Mouse (Mus musculus): ENCODE results near the gene Nipbl.

The Nipbl gene

GRCm38 (mm10) chr15:8416500-8417138, 27.6 kb downstream of the Nipbl start:
- no peak for DNase-seq

GRCm38 (mm10) chr15:8413356-8413755, 30.9 kb downstream of the Nipbl start:
- no peak for DNase-seq

DNA sequence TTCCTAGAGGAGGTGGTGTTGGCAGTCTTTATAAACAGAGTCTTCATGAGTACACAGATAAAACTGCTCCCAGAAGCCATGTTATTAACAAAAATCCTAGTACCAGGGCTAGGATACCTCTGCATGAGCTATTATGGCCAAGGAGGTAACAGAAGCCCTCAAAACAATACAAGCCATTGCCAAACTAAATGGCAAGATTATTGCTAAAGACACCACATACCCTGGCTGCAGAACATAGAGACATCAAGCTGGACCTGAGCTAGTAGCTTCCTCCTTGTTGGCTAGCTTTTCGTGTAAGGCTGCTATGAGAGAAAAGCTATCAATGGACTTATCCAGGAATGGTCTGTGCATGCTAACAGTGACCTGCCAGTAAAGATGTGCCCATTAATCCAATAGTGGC, 32.4 kb downstream of the Nipbl start:
- no peak for DNase-seq

- no peak for DNase-seq
These were observed 33.0 kb downstream of the Nipbl start for GRCm38 (mm10) chr15:8411168-8411837.

DNA sequence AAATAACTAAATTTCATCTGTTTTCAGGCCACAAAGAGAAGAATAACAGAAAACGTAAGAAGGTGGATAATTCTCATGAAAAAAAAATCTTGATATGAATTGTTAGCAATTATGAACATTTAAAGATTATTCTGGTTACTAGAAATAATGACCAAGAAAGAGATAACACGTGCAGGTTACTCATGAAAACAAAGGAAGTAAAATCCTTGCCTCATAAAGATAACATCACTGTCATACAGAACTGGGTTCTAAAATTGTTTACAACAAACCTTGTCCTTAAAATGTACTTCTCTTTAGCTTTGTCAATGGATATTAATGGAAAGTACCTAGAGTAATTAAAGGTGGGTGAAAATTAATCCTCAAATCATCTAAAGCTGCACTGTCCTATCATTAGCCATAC, 37.2 kb downstream of the Nipbl start:
- DNase-seq, result no peak

DNA sequence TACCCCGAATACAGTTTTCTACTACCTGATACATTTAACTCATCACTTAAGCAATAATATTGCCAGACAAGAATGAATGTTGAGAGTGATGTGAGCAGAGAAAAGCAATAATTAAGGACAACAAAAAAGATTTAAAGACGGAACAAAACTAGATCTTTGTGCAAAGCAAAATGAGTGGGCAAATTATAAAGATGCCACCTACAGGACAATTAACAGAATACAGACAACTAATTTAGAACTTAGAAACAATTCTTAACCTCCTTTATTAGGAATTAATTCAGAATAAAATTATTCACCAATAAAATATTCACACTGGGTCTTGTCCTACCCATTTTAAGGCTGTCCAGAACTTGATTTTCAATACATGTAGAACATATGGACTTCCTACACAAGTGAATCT, 38.0 kb downstream of the Nipbl start:
- no peak for DNase-seq

DNA sequence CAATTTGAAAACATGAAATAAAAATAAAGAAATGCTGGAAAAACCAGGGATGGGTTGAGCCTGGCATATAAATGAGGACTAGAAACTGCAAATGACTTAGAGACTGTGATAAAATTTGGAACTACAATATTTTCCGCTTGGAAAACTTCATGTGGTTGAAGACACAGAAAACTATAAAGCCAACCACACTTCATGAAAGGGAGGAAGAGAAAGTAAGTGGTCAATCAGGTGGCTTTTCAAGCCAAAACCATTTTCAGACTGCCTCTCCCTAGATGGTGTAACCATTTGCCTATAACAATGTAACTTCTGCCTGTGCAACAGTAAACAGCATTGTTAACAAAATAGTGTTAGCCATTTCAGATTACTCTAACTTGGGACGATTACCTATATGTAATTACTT, 41.7 kb downstream of the Nipbl start:
- no peak for DNase-seq

DNA sequence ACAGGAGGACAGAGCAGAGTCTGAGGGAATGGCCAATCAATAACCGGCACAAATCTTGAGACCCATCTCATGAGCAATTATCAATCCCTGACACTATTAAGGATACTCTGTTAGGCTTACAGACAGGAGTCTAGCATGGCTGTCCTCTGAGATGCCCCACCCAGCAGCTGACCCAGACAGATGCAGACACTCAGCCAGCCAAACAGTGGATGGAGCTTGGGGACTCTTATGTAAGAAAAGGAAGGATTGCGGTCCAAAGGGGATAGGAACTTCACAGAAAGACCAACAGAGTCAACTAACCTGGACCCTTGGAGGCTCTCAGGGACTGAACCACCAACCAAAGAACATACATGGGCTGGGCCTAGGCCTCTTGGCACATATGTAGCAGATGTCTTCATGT, 42.7 kb downstream of the Nipbl start:
- peak in 1 of 2 experiments; percentile 13 for DNase-seq

- no peak for DNase-seq
These were observed 52.5 kb downstream of the Nipbl start for GRCm38 (mm10) chr15:8391764-8392163.

GRCm38 (mm10) chr15:8382213-8382612, 62.0 kb downstream of the Nipbl start:
- DNase-seq, result peak in 1 of 2 experiments; percentile 31

DNA sequence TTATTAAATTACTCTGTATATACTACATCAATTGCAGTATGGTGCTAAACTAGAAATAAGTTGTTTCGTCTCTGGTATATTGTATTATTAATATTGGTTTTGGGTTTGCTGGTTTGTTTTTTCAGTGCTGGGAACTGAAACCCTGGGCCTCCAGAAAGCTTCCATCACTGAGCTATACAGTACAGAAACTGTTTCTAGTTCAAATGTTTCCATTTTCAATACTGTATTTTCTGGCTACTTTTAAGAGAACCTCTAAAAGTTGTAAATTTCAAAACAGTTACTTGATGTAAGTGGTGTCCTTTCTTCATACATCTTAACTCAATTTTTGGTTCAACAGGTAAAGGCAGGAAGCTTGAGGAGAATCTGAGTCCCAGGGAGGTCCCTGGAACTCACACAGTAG, 68.6 kb downstream of the Nipbl start:
- no peak for DNase-seq

DNA sequence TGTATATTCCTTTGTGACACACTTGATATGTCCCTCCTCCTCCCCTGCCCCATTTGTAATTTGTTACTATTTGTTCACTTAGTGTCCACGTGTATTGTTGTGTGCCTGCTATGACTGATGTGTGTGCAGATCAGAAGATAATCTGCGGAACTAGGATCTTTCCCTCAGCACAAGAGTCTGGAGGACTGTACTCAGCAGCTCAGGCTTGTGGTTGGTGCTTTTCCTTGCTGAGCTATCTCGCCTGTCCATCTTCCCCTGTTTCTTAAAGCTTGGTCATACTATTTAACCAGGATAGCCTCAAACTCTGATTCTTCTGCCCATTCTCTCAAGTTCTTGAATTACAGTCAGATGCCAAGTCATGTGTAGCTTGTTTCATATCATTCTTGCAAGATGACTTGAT, 69.5 kb downstream of the Nipbl start:
- DNase-seq, result no peak

- no peak for DNase-seq
These were observed 97.0 kb downstream of the Nipbl start for GRCm38 (mm10) chr15:8347104-8347773.

GRCm38 (mm10) chr15:8340596-8340995, 103.7 kb downstream of the Nipbl start:
- no peak for DNase-seq

GRCm38 (mm10) chr15:8331547-8331946, 112.7 kb downstream of the Nipbl start:
- no peak for DNase-seq

DNA sequence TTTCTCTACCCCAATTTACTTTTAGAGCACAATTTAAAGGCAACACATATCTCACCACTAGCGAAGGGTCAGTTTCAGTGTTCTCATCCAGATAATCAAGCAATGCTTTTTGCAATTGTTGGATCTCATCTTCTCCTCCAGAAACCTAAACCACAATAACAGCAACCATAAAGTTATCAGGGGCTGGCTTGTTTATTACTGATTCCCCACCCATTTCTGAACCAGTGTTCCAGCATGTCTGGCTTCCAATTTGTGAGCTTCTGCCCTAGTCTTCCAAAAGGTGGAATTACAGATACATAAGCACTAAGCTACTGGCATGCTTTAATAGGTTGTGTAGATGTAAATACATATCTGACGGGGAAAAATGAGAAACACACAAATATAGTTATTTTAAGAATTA, 118.6 kb downstream of the Nipbl start:
- DNase-seq, result no peak

DNA sequence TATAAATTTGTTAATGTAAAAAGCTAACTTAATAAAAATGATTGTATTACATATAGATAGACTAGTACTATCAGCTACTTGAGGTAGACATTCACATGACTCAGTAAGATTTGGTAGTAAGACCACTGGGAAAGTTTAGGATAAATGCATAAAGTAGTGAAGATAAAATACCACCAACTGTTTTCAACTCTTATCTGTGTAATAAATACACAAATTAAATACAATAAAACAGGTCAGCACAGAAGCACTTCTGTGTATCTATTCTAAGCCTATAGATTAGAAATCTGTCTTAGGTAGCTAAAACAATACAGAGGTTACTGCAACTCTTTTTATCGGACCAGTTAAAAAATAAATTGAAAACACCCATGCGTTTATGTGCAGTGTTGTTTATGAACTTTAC, 119.4 kb downstream of the Nipbl start:
- no peak for DNase-seq

DNA sequence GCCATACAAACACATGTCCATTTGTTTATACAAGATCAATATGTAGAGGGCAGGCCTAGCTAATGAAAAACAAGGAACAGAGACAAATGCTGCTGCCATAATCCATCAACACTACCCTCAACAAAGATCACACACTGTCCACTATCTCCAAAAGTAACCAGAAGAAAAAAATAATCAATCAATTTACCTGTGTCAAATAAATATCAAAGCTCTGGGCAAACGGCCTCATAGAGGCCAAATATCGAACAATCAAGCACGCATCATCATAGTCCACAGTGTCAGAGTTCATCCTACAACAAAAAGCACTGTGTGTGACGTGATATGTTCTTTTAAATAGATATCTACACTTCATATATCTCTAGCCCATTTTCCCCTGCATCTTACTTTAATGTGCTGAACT, 120.2 kb downstream of the Nipbl start:
- DNase-seq, result no peak

DNA sequence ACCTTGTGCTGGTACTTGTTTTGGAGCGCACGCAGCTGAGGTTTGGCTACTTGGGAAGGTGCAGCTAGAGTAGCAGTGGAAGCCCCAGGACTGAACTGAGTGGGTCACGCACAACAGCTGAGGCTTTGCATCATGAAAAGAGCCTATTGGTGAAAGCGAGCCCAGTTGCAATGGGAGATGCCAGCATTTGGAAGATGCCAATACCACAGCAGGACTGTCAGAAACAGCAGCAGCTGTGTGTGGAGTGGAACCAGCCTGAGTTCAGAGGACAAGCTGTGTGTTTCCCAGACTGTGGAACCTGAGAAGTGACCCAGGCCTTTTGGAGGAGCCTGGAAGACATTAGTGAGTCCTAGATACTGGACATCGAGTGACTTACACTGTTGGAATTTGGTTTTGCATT, 122.8 kb downstream of the Nipbl start:
- DNase-seq, result peak; percentile 21 to 33

DNA sequence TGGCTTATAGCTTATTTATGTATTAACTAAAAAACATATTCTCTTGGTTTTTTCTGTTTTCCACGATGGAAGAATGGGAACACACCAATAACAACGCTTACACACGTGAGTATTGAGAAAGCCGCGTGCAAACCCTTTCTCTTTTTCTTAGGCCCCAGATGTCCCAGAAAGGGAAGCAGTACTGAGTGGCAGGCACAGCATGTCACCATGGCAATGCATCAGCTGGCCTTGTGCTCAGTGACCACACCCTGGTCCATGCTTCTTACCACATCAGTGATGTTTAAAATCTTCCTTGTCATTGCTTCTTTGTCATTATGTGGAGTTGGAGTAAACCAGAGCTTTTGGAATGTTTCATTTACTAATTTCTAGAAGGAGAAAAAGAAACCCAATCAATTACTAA, 125.1 kb downstream of the Nipbl start:
- DNase-seq, result no peak

- no peak for DNase-seq
These were observed 126.9 kb downstream of the Nipbl start for GRCm38 (mm10) chr15:8317381-8317780.

GRCm38 (mm10) chr15:8305474-8305873, 138.8 kb downstream of the Nipbl start:
- DNase-seq, result no peak

DNA sequence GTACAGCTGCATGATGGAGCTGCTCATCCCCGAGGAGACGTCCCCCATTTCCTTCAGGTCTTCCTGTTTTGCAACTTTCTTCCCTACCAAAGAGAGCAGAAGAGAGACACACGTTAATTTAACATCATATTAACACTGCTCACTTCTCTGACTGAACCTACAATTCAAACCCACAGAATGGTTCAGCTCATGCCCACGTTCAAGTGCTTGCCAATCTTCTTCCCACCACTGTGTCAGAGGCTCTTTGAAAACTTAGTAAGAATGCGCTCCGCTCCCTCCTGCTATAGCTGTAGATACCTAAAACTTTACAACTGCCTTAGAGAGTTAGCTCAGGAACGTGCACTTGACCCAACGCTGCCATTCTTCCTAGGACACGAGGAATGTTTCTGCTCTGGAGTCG, 141.3 kb downstream of the Nipbl start:
- DNase-seq, result no peak

GRCm38 (mm10) chr15:8294150-8294549, 150.1 kb downstream of the Nipbl start:
- DNase-seq, result no peak

All from lung, adult 18-20 months (tissue).